Mouse (Mus musculus) MEL (cell line): ENCODE results near the gene Med16.

Source experiments
- BHLHE40 ChIP-seq: IDR thresholded peaks from 2 replicates; pipeline ENCODE4 v1.6.1; 2012; ENCODE audit warnings: low read depth, mild to moderate bottlenecking, inconsistent platforms, low read length, improper control_type of control experiment, borderline replicate concordance
- CHD1 ChIP-seq: IDR thresholded peaks from 2 replicates; pipeline ENCODE4 v1.6.1; 2012; ENCODE audit warnings: low read depth, mild to moderate bottlenecking, inconsistent platforms, low read length, improper control_type of control experiment
- CTCF ChIP-seq, 3 experiments: IDR thresholded peaks in 2 of 3; conservative IDR thresholded peaks in 1 of 3; 2 replicates each; pipeline ENCODE4 v1.5.1; 2011 to 2012; ENCODE audit warnings: low read length in 3 of 3, low read depth in 2 of 3, mild to moderate bottlenecking in 2 of 3, improper control_type of control experiment in 1 of 3, inconsistent platforms in 1 of 3, mixed read lengths in 1 of 3, moderate library complexity in 1 of 3; ENCODE audit not compliant: control insufficient read depth in 1 of 3, insufficient read depth in 1 of 3, poor library complexity in 1 of 3, severe bottlenecking in 1 of 3
- E2F4 ChIP-seq: IDR thresholded peaks from 2 replicates; pipeline ENCODE4 v1.6.1; 2011; ENCODE audit warnings: low read depth, low read length, improper control_type of control experiment, borderline replicate concordance
- EP300 ChIP-seq, 2 experiments: IDR thresholded peaks; 2 replicates each; pipeline ENCODE4 v1.6.1; 2011; ENCODE audit warnings: improper control_type of control experiment in 2 of 2, low read length in 2 of 2, low read depth in 1 of 2, mild to moderate bottlenecking in 1 of 2
- ETS1 ChIP-seq: IDR thresholded peaks from 2 replicates; pipeline ENCODE4 v1.6.1; 2012; ENCODE audit warnings: low read depth, mild to moderate bottlenecking, inconsistent platforms, low read length, improper control_type of control experiment, moderate library complexity
- MAFK ChIP-seq: IDR thresholded peaks from 2 replicates; pipeline ENCODE4 v1.6.1; 2011; ENCODE audit warnings: low read depth, mild to moderate bottlenecking, low read length, improper control_type of control experiment, borderline replicate concordance
- MAX ChIP-seq: IDR thresholded peaks from 2 replicates; pipeline ENCODE4 v1.6.1; 2011; ENCODE audit warnings: low read length, improper control_type of control experiment
- POLR2A ChIP-seq, 2 experiments: IDR thresholded peaks; 2 replicates each; pipeline ENCODE4 v1.6.1; 2011 to 2012; ENCODE audit warnings: low read length in 2 of 2, mild to moderate bottlenecking in 2 of 2, control low read depth in 1 of 2, improper control_type of control experiment in 1 of 2, low read depth in 1 of 2, moderate library complexity in 1 of 2; ENCODE audit not compliant: control insufficient read depth in 1 of 2, insufficient read depth in 1 of 2, poor library complexity in 1 of 2
- TAL1 ChIP-seq: IDR thresholded peaks from 2 replicates; pipeline ENCODE4 v1.6.1; 2012; ENCODE audit warnings: mild to moderate bottlenecking, inconsistent platforms, low read length, moderate library complexity, mixed read lengths
- TBP ChIP-seq: IDR thresholded peaks from 2 replicates; pipeline ENCODE4 v1.8.0; 2011; ENCODE audit warnings: low read depth, low read length, improper control_type of control experiment
- ZC3H11A ChIP-seq: IDR thresholded peaks from 2 replicates; pipeline ENCODE4 v1.6.1; 2012; ENCODE audit warnings: low read depth, mild to moderate bottlenecking, inconsistent platforms, low read length, improper control_type of control experiment
- ZKSCAN1 ChIP-seq: IDR thresholded peaks from 2 replicates; pipeline ENCODE4 v1.6.1; 2012; ENCODE audit warnings: low read depth, mild to moderate bottlenecking, inconsistent platforms, low read length, improper control_type of control experiment, moderate library complexity

GRCm38 (mm10) chr10:79933861-79934260 lies 25.1 kb upstream of the Med16 start:
- TF ChIP-seq TBP (no peak), POLR2A (IDR thresholded peaks at IDR 0.05; ENCODE audit: control insufficient read depth in 1 of 2, insufficient read depth in 1 of 2, low read depth in 1 of 2, low read length in 2 of 2, poor library complexity in 1 of 2) (no peak), BHLHE40 (no peak), CTCF (IDR thresholded peaks at IDR 0.05 in 2 of 3, conservative IDR thresholded peaks at IDR 0.05 in 1 of 3; ENCODE audit: control insufficient read depth in 1 of 3, insufficient read depth in 1 of 3, low read depth in 2 of 3, low read length in 3 of 3, poor library complexity in 1 of 3, severe bottlenecking in 1 of 3) (no peak), ETS1 (no peak), EP300 (IDR thresholded peaks at IDR 0.05; ENCODE audit: low read depth in 1 of 2, low read length in 2 of 2) (no peak), MAFK (no peak), MAX (no peak), E2F4 (no peak), ZKSCAN1 (no peak), TAL1 (no peak), ZC3H11A (no peak), CHD1 (no peak)
